Mouse (Mus musculus): ENCODE results near the gene Pfkp.

The Pfkp gene

DNA sequence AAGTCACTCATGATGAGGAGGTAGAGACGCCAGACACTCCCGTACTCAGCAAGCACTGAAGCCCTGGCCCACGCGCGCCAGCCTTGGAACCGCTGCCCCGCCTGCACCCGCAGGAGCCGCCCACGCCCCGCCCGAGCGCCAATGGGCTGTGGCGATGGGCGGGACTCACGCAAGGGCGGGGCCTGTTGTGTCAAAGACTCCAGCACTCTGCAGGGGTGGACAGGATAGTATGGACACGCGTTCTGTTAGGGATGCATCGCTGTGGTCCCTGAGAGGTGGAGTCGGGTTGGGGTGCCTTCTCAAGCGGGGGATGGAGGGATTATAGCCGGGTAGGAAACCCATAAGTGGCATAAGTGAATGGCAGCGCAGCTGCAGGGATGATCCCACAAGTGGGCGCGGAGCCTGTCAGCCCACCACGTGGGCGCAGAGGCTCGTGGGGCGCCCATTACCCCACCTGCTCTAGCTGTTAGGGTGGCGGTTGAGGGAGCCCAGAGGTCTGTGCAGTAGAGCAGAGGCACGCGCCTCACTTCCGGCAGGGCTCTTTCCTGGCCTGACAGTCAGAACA is at the start of gene Pfkp:
Gene Pfkp (minus strand): TSS at position 109 of the 565 bp plus-strand sequence.
- in situ Hi-C loops (cut with MboI; ENCODE audit: low sequenced_read_pairs) = no loop called here

DNA sequence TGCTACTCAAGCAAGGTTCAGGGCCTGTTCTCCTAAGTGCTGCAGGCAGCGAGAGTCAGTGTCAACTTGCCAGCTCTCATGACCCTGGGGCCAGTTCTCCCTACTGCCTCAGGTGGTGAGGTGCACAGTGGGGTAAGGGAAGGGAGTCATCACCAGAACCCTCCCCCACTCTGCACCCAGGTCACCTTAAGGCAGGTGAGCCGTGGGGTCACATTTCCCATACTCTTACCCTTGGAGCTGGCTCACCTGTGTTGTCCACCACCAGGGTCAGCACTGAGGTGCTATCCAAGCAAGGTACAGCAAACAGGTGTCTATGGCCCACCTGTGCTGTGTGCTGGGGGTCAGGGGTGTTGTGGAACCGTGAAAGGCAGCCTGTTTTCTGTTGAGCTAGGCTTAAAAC is 42.0 kb upstream of the Pfkp start:
- in situ Hi-C loops (cut with MboI; ENCODE audit: low sequenced_read_pairs) = no loop called here

DNA sequence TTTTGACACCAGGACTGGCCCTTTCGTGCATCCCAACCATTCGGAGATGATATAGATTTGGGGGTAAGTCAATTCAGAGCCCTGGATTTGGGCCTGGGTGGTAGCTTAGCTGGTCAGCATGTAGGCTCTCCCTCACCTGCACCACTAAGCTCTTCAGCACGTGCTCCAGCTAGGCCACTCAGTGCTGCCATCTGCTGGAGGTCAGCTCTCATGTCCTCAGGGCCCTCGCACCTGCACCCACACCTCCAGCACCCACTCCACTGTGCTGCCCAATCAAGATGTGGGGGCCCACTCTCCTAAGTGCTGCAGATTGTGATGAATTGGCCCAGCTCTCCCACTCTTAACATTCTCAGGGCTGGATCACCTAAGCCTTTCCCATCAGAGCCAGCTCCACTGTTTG is 41.4 kb upstream of the Pfkp start:
- in situ Hi-C loops (cut with MboI; ENCODE audit: low sequenced_read_pairs) = no loop called here

DNA sequence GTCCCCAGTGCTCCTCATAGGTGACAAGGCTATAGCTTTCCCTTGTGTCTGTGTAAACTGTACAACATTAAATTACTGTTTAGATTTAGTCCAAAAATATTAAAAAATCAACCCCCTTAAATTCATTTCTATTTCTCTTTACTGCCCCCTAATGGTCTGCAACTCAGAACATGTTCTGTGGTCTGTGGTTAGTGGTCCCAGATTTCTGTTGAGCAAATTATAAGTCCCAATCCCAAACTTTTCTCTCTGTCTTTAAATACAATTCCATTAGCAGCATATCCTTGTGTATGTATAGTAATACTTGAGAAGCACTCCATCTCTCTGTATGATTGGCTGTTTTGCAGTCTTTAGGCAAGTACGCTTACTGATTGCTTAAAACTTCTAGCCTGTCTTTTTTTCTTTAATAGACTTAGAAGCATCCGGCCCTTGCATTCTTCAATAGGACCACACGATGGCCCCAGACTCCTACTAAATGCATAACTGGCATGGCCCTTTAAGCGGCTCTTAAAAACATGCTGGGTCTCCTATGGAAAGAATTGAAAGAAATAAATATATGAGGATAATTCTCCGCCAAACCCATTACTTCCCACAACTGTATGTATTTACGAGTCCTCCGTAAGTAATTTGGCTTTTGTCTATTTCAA is 40.3 kb upstream of the Pfkp start:
- in situ Hi-C loops (cut with MboI; ENCODE audit: low sequenced_read_pairs) = no loop called here

- in situ Hi-C loops (cut with MboI; ENCODE audit: low sequenced_read_pairs) = no loop called here
These were observed 18.3 kb upstream of the Pfkp start for GRCm38 (mm10) chr13:6666887-6667286.

DNA sequence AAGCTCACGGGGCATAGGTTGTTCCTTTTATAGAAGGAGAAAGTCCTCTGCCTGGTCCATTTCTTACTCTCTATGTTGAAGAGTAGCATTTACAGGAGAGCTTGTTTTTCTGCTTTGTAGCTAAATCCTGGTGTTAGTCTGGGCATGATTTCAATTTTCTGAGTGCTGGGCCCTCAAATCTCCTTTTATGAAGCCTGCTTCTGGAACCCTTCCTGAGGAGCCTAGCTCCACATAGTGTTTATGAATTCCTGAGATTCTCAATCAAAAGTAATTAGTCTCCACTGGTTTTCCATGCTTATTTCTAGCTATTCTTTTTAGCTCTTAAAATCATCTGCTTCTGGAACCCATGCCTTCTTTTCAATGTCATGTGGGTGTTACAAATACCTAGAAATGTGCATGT is 16.9 kb upstream of the Pfkp start:
- in situ Hi-C loops (cut with MboI; ENCODE audit: low sequenced_read_pairs) = no loop called here

- in situ Hi-C loops (cut with MboI; ENCODE audit: low sequenced_read_pairs) = no loop called here
These were observed 15.6 kb upstream of the Pfkp start for GRCm38 (mm10) chr13:6664216-6664615.

DNA sequence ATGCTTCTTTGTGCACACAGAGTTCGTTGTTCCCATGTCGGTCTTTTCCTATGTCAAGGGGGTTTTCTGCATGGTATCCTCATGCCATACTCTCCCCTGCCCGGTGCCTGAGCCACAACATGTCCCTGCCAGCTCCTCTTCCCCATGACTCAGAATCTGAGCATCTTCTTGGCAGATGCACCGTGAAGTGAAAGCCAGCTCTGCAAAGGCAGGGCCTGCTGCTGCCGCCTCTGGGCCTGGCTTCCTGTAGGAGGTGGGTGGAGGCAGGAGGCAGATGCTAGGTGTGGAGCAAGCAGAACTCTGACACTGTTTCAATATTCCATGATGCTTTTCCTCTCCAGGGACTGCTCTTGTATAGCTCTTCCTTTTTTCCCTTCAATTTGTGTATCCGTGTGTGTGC is 10.7 kb upstream of the Pfkp start:
- in situ Hi-C loops (cut with MboI; ENCODE audit: low sequenced_read_pairs) = no loop called here

DNA sequence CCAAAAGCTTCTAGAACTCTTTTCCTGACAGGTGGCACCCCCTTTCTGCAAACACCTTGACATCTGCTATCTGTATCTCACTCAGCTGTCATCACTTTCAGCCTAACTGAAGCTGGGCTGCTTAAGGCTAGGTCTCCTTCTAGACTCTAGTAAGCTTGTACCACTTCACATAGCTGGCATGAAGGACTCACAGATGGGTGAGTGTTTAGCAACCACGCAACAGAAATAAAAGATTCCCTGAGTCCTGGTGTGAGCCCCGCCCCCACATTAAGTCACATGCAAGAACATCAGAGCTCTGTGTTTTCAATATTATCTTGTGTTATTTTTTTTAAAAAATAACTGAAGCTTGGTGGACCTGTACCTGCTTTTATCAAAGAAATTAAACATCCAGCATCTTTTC is 8.7 kb upstream of the Pfkp start:
- in situ Hi-C loops (cut with MboI; ENCODE audit: low sequenced_read_pairs) = no loop called here

- in situ Hi-C loops (cut with MboI; ENCODE audit: low sequenced_read_pairs) = no loop called here
These were observed 965 bp upstream of the Pfkp start for GRCm38 (mm10) chr13:6649542-6649941.

- in situ Hi-C loops (cut with MboI; ENCODE audit: low sequenced_read_pairs) = no loop called here
These were observed 447 bp downstream of the Pfkp start for GRCm38 (mm10) chr13:6647992-6648668.

DNA sequence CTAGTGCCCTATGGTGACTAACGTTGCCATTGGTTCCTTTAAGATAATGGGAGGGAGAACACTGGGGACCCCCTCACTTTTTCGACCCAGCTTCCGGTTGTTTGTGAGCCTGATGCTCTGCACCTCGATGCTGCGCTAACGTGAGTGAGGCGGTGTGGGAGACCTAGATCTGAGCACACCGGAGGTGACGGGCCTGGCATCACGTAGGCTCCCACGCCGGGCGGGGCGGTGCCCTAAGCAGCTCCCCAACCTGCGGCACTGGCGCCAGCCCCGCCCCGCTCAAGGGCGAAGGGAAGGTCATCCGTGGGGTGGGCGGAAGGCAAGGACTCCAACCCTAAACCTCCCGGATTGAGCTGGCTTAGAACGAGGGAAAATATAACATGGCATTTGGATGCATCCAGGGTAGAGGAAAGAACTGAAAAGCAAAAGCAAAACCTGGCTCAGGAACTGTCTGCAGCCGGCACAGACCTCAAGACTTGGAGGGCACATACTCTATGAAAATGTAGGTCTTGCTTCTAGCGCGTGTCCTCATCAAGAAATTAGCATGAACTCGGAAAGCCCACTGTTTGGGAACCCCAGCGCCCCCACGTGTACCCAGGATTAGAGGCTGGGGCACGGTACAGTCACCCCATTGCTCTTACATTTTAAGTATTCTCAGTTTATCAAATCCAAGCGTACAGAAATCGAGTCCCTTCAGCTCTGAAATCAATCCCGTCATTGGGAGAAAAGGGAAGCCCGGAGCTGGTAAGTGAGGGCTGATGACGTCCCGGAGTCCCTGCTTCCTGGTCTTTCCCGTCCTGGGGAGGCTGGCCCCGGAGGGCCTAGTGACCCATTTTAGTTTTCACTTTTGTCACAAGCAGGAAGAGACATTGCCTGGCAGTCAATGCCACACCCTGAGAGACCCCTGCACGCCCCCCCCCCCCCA is 1.2 kb downstream of the Pfkp start:
- in situ Hi-C loops (cut with MboI; ENCODE audit: low sequenced_read_pairs) = no loop called here

- in situ Hi-C loops (cut with MboI; ENCODE audit: low sequenced_read_pairs) = no loop called here
These were observed 1.9 kb downstream of the Pfkp start for GRCm38 (mm10) chr13:6646674-6647066.

GRCm38 (mm10) chr13:6646266-6646665 is 2.3 kb downstream of the Pfkp start:
- in situ Hi-C loops (cut with MboI; ENCODE audit: low sequenced_read_pairs) = no loop called here

DNA sequence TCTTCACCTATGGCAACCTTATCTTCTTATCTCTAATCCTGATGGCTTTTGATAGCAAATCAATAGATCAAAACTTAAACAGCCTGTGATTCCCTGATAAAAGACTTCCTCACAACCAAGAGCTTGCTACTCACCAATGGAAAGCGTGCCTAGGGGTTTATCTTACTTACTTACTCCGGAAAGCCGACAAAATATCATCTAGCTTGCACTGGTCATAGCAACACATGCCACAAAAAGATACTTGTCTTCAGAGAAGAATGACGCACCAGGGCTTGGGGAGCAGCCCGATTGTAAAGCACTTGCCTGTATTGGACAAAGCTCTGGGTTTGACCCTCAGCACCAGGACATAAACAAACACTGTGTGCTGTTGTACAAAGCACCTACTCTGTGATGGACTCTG is 4.6 kb downstream of the Pfkp start:
- in situ Hi-C loops (cut with MboI; ENCODE audit: low sequenced_read_pairs) = no loop called here

DNA sequence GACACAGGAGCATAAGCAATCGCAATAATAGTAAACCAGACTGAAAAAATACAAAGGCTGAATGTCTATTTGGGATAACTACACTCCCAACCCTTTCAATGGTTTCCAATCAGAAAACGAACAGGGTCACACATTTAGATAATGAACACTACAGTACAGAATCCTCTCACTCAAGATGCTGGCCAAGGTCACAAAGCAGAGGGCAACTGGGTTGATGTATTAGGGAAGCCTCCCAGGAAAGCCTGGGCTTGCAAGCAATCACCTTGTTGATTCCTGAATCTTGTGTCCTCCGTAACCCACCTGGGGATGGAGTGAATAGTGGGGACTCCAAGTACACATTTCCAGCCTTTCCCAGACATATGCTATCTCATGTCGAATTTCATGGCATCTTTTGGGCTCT is 5.6 kb downstream of the Pfkp start:
- in situ Hi-C loops (cut with MboI; ENCODE audit: low sequenced_read_pairs) = no loop called here

- in situ Hi-C loops (cut with MboI; ENCODE audit: low sequenced_read_pairs) = no loop called here
These were observed 6.1 kb downstream of the Pfkp start for GRCm38 (mm10) chr13:6642453-6642852.

- in situ Hi-C loops (cut with MboI; ENCODE audit: low sequenced_read_pairs) = no loop called here
These were observed 7.1 kb downstream of the Pfkp start for GRCm38 (mm10) chr13:6641497-6641896.

GRCm38 (mm10) chr13:6639507-6640030 is 9.0 kb downstream of the Pfkp start:
- in situ Hi-C loops (cut with MboI; ENCODE audit: low sequenced_read_pairs) = no loop called here

- in situ Hi-C loops (cut with MboI; ENCODE audit: low sequenced_read_pairs) = no loop called here
These were observed 9.6 kb downstream of the Pfkp start for GRCm38 (mm10) chr13:6638976-6639375.

GRCm38 (mm10) chr13:6638425-6638824 is 10.2 kb downstream of the Pfkp start:
- in situ Hi-C loops (cut with MboI; ENCODE audit: low sequenced_read_pairs) = no loop called here

All from CH12F3 (cell line).